Mouse (Mus musculus): Measurements from ENCODE around the gene Gm2663.

GRCm38 (mm10) chr6:40951770-40952169 lies 47.5 kb downstream of the Gm2663 start, which contains the start of gene Gm4744:
- TF ChIP-seq CTCF (IDR thresholded peaks at IDR 0.05; ENCODE audit: low read depth) (no peak), EP300 (optimal IDR thresholded peaks at IDR 0.05) (no peak)
